In genomic region chr6:115838161-115838597, GRCm38 (mm10) we compare ENCODE assay signal across 8 mouse cellular contexts. TPM values are rescaled to one million over a fixed set of nuclear protein-coding genes. Genes with fewer than 3 reads are reported as not detected.
DNase-seq lines count a peak whose midpoint lies in the region; ATAC-seq and TF ChIP-seq lines count a peak whose summit lies in the region.

TSS of gene Efcab12 (minus strand) at chr6:115838412.

- H3K4me2 ChIP-seq in embryonic facial prominence, embryonic 14.5 days (ENCODE audit: low read depth, low read length) = peak within 1 kb of the TSS; percentile 63
- peak within 1 kb of the TSS; percentile 43 for H3K4me2 ChIP-seq in midbrain, embryonic 11.5 days

- H3K27me3 ChIP-seq in embryonic facial prominence, embryonic 14.5 days (replicated peaks; ENCODE audit: control insufficient read depth, insufficient read depth, low read length) = no peaks in the 10 kb centered on the region
- H3K27me3 ChIP-seq in kidney, adult 2 months (replicated peaks; ENCODE audit: control insufficient read depth, insufficient read depth, low read length) = no peaks in the 10 kb centered on the region
- no peaks in the 10 kb centered on the region for H3K27me3 ChIP-seq in limb, embryonic 10.5 days (ENCODE audit: low read depth, poor library complexity, severe bottlenecking)
- no peaks in the 10 kb centered on the region for H3K27me3 ChIP-seq in midbrain, embryonic 11.5 days (ENCODE audit: control insufficient read depth, insufficient read depth, low read length)
- no peaks in the 10 kb centered on the region for H3K27me3 ChIP-seq in small intestine, adult 2 months (ENCODE audit: control insufficient read depth, insufficient read depth, low read length)

- peak; percentile 94 for ATAC-seq in embryonic facial prominence, embryonic 14.5 days (ENCODE audit: low read depth)
- peak; percentile 96 for ATAC-seq in midbrain, embryonic 11.5 days (ENCODE audit: low FRiP score)

- peak within 1 kb of the TSS; percentile 29 for H3K4me3 ChIP-seq in embryonic facial prominence, embryonic 14.5 days (ENCODE audit: low read depth, low read length)
- peak within 1 kb of the TSS; percentile 40 for H3K4me3 ChIP-seq in kidney, adult 2 months (ENCODE audit: insufficient read depth, low read depth, low read length)
- H3K4me3 ChIP-seq in limb, embryonic 10.5 days = peak within 1 kb of the TSS; percentile 47
- H3K4me3 ChIP-seq in midbrain, embryonic 11.5 days (ENCODE audit: low read depth, low read length) = peak within 1 kb of the TSS; percentile 18
- peak within 1 kb of the TSS; percentile 63 for H3K4me3 ChIP-seq in small intestine, adult 2 months (ENCODE audit: low read depth, low read length)

- peak within 1 kb of the TSS; percentile 47 for H3K9ac ChIP-seq in embryonic facial prominence, embryonic 14.5 days (ENCODE audit: low read depth, low read length)
- H3K9ac ChIP-seq in midbrain, embryonic 11.5 days (ENCODE audit: low read length) = peak within 1 kb of the TSS; percentile 29

- peaks cover 20% of the 10 kb centered on the region for H3K36me3 ChIP-seq in embryonic facial prominence, embryonic 14.5 days (ENCODE audit: control insufficient read depth, insufficient read depth, low read length)
- H3K36me3 ChIP-seq in kidney, adult 2 months (ENCODE audit: control insufficient read depth, insufficient read depth, low read length) = no peaks in the 10 kb centered on the region
- H3K36me3 ChIP-seq in limb, embryonic 10.5 days = peaks cover 24% of the 10 kb centered on the region
- H3K36me3 ChIP-seq in midbrain, embryonic 11.5 days (ENCODE audit: control insufficient read depth, insufficient read depth, low read length) = peaks cover 2% of the 10 kb centered on the region; the same call in 1 of the 2 replicates
- no peaks in the 10 kb centered on the region; the same call in 1 of the 2 replicates for H3K36me3 ChIP-seq in small intestine, adult 2 months (ENCODE audit: control insufficient read depth, insufficient read depth, low read length)

- no peaks in the 10 kb centered on the region for H3K4me1 ChIP-seq in embryonic facial prominence, embryonic 14.5 days (ENCODE audit: control insufficient read depth, insufficient read depth, low read length)
- peaks cover 2% of the 10 kb centered on the region; the same call in 1 of the 2 replicates for H3K4me1 ChIP-seq in kidney, adult 2 months (ENCODE audit: control insufficient read depth, insufficient read depth, low read length)
- H3K4me1 ChIP-seq in limb, embryonic 10.5 days = peaks cover 13% of the 10 kb centered on the region
- no peaks in the 10 kb centered on the region for H3K4me1 ChIP-seq in midbrain, embryonic 11.5 days (ENCODE audit: control insufficient read depth, insufficient read depth, low read length)
- peaks cover 7% of the 10 kb centered on the region; the same call in 1 of the 2 replicates for H3K4me1 ChIP-seq in small intestine, adult 2 months (ENCODE audit: control insufficient read depth, insufficient read depth, insufficient read length, low read length)

- no peak for TF ChIP-seq CTCF in kidney, adult 2 months (conservative IDR thresholded peaks at IDR 0.05; ENCODE audit: insufficient read depth, insufficient read length, low read depth, low read length)
- TF ChIP-seq CTCF in small intestine, adult 2 months (IDR thresholded peaks at IDR 0.05; ENCODE audit: extremely low read depth, insufficient read length, insufficient replicate concordance, low read depth, low read length) = no peak

- H3K27ac ChIP-seq in embryonic facial prominence, embryonic 14.5 days (replicated peaks; ENCODE audit: low read depth, low read length) = no peak within 1 kb of the TSS
- peak within 1 kb of the TSS; percentile 10; the same call in 1 of the 2 replicates for H3K27ac ChIP-seq in kidney, adult 2 months (ENCODE audit: insufficient read depth, low read depth, low read length)
- peak within 1 kb of the TSS; percentile 66 for H3K27ac ChIP-seq in limb, embryonic 10.5 days
- H3K27ac ChIP-seq in midbrain, embryonic 11.5 days (ENCODE audit: low read depth, low read length) = no peak within 1 kb of the TSS
- no peak within 1 kb of the TSS for H3K27ac ChIP-seq in small intestine, adult 2 months (ENCODE audit: insufficient read depth, low read depth, low read length)

- TF ChIP-seq POLR2A in kidney, adult 2 months (IDR thresholded peaks at IDR 0.05; ENCODE audit: low read depth, low read length) = no peak
- TF ChIP-seq POLR2A in small intestine, adult 2 months (IDR thresholded peaks at IDR 0.05; ENCODE audit: low read depth, low read length) = no peak; the same call in 1 of the 2 replicates

- no peaks in the 10 kb centered on the region for H3K9me3 ChIP-seq in embryonic facial prominence, embryonic 14.5 days (ENCODE audit: control insufficient read depth, low read length)
- no peaks in the 10 kb centered on the region for H3K9me3 ChIP-seq in limb, embryonic 10.5 days (replicated peaks)
- H3K9me3 ChIP-seq in midbrain, embryonic 11.5 days (ENCODE audit: control insufficient read depth, low read length) = no peaks in the 10 kb centered on the region

- DNase-seq in ovary, adult 18-20 months (ENCODE audit: low spot score) = peak; percentile 68
- DNase-seq in ovary, postnatal 10 days (ENCODE audit: low spot score) = no peak
- peak; percentile 94 for DNase-seq in embryonic facial prominence, embryonic 14.5 days (ENCODE audit: low spot score)
- peak; percentile 58 for DNase-seq in heart, adult 8-10 months (ENCODE audit: low spot score)
- DNase-seq in kidney, adult 2 months = peak; percentile 87
- peak; percentile 72 for DNase-seq in limb, embryonic 10.5 days (ENCODE audit: low spot score)
- DNase-seq in midbrain, embryonic 11.5 days (ENCODE audit: low spot score, missing footprints) = peak; percentile 92

- 1% methylated on average over 19 of the region's 19 CpGs for WGBS in embryonic facial prominence, embryonic 14.5 days
- 2% methylated on average over 19 of the region's 19 CpGs for WGBS in kidney, adult 2 months
- 2% methylated on average over 19 of the region's 19 CpGs for WGBS in limb, embryonic 10.5 days
- WGBS in midbrain, embryonic 11.5 days = 2% methylated on average over 19 of the region's 19 CpGs
- WGBS in small intestine, adult 2 months = 4% methylated on average over 19 of the region's 19 CpGs

RNA-seq across cellular contexts. Expression of gene Efcab12, which starts in this region (rescaled TPM):
- 0.79 and 0.89 TPM in 2 replicates for polyA plus RNA-seq in embryonic facial prominence, embryonic 14.5 days (2014; fragmentation: Nextera tagmentation; extraction: Ambion mirVana)
- under 1 TPM; 0.20 to 0.53 (median 0.36) TPM for total RNA-seq in heart, adult 8-10 months (2022)
- polyA plus RNA-seq in kidney, adult 2 months (2012; rRNA removed) = 2.2 and 2.3 TPM in 2 replicates
- 0.49 and 0.66 TPM in 2 replicates for polyA plus RNA-seq in limb, embryonic 10.5 days (2016; fragmentation: Nextera tagmentation; extraction: Ambion mirVana)
- 1.7 and 2.0 TPM in 2 replicates for polyA plus RNA-seq in midbrain, embryonic 11.5 days (2014; fragmentation: Nextera tagmentation; extraction: Ambion mirVana)
- 0.04 TPM in 2 replicates for polyA plus RNA-seq in small intestine, adult 2 months (2012; rRNA removed)

Comparison
In these comparisons a context has a peak if more than half of its experiments do, and no peak if none do; other contexts are left out.
1. Peak in DNase-seq, ATAC-seq, H3K4me3 ChIP-seq, H3K9ac ChIP-seq and H3K4me2 ChIP-seq in embryonic facial prominence, embryonic 14.5 days; RNA of the gene not detected or under 1 TPM.
2. Peak in DNase-seq in heart, adult 8-10 months; RNA of the gene not detected or under 1 TPM.
3. Peak in DNase-seq, H3K4me3 ChIP-seq and H3K27ac ChIP-seq in limb, embryonic 10.5 days; RNA of the gene not detected or under 1 TPM.